Mouse (Mus musculus) ovary, postnatal 14 days (tissue): Measurements from ENCODE around the gene Nkg7.
A peak's percentile ranks its signal among the peaks of the same experiment; 100 is the strongest.

Source experiments
- DNase-seq: peaks from one replicate; pipeline ENCODE4 v3.0.0; 2022; ENCODE audit warnings: low spot score

The Nkg7 gene

DNA sequence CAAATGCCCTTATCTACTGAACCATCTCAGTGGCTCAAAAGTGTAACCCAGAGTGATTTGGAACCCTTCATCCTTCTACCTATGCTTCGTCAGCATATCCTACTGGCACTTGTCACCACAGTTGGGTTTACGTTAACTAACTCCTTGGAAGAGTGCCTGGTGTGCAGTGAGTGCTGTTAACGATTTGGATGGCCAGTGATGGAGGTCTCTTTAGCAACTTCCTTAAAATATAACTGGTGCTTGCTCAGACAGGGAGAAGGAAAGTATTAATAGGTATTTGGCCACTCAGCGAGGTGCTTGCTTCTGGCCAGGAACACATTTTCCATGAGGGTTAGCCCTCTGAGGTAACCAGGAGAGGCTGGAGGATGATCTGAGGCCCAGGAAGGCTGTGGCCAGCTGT is 10.9 kb downstream of the Nkg7 start:
- DNase-seq: no peak

GRCm38 (mm10) chr7:43448246-43448645 is 11.4 kb downstream of the Nkg7 start:
- DNase-seq: no peak

DNA sequence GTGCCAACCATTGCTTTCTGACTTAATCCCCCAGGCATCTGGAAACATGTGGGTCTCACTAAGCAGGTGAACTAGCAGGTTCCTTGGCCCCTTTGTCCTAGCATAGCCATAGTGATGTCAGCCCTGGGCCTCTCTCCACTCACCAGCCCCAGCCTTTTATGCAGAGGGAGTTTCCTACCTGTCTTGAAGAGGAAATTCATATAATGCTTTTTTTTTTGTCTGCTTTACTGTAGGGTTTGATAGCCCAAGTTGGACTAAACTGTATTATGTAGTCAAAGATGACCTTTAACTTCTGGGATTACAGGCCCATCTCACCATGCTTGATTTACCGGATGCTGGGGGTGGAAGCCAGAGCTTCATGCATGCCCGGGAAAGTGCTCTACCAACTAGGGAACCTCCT is 12.9 kb downstream of the Nkg7 start:
- DNase-seq: no peak

- no peak for DNase-seq
Observed at GRCm38 (mm10) chr7:43451726-43452125, 14.9 kb downstream of the Nkg7 start.

- DNase-seq: no peak
Observed at GRCm38 (mm10) chr7:43452609-43453008, 15.7 kb downstream of the Nkg7 start.

GRCm38 (mm10) chr7:43453599-43454355 is 16.9 kb downstream of the Nkg7 start:
- no peak for DNase-seq

- DNase-seq: no peak
Observed at GRCm38 (mm10) chr7:43454371-43454770, 17.5 kb downstream of the Nkg7 start.

- DNase-seq: no peak
Observed at GRCm38 (mm10) chr7:43462851-43463250, 26.0 kb downstream of the Nkg7 start, which contains the start of gene Vsig10l. Gene Vsig10l (plus strand): TSS chr7:43463151.

DNA sequence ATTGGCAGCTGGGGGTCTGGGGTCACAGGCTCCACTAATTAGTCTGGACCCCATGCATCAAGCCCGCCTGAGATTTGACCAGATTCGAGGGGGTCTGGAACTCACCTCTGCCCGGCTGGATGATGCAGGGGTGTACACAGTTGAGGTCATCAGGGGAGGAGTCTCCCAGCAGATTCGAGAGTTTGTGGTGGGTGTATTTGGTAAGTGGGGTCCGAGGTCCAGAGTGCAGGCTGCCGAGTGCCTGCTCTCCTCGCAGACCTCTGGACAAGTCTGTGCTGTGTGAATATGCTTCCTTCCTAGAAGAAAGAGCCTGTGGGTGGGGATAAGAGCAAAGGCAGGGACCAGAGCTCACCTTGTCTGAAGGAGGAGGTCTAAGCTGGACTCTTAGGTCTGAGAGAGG is 27.1 kb downstream of the Nkg7 start:
- no peak for DNase-seq

- DNase-seq: no peak
Observed at GRCm38 (mm10) chr7:43464864-43465343, 28.0 kb downstream of the Nkg7 start.

DNA sequence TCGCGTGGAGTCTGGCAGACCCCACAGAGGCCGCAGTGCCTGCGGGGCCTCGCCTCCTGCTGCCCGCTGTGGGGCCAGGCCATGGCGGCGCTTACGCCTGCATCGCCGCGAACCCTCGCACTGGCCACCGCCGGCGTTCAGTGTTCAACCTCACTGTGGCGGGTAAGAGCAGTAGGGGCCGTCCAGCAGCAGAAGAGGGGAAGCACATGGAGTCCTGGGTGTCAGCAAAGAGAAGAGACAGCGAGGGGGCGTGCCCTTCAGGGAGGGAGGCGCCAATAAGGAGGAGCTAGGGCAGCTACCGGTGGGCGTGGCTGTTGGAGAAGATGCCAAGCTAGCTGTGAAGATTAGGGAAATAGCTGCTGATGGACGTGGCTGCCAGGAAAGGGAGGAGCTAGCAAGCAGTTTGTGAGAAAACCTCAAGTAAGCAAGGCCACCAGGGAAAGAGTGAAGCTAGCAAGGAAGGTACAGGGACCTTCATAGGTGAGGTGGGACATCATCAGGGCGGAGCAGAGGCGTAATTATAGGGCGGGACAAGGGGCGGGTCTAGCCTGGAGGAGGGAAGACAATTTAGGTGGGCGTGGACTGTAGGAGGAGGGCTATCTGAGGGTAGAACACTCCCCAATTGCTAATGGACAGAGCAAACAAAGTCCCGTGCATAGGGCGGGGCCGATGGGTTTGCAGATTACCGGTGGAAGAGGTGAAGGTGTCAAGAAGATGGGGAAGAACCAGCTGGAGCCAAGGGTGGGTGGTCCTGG is 28.6 kb downstream of the Nkg7 start:
- DNase-seq: peak; percentile 84

DNA sequence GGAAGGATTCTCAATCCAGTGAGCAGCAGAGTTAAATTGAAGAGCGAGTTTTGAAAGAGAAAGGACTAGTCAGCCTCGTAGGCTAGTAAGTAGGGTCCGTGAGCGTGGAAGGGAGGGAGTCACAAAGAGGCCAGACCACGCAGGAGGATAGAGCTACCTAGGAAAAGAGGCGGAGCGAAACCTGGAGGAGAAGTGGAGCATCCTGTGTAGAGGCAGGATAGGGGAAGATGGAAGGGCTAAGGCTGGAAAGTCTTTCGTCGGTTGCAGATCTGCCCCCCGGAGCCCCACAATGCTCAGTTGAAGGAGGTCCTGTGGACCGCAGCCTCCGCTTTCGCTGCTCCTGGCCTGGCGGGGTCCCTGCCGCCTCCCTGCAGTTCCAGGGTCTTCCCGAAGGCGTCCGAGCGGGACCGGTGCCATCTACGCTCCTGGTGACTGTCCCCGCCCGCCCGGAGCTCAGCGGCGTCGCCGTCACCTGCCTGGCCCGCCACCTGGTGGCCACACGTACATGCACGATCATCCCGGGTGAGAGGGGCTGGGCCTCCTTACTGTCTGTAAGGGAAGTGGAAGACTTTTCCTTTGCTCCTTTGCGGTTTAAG is 29.3 kb downstream of the Nkg7 start:
- DNase-seq: peak; percentile 75

- DNase-seq: no peak
Observed at GRCm38 (mm10) chr7:43470373-43470772, 33.5 kb downstream of the Nkg7 start.

DNA sequence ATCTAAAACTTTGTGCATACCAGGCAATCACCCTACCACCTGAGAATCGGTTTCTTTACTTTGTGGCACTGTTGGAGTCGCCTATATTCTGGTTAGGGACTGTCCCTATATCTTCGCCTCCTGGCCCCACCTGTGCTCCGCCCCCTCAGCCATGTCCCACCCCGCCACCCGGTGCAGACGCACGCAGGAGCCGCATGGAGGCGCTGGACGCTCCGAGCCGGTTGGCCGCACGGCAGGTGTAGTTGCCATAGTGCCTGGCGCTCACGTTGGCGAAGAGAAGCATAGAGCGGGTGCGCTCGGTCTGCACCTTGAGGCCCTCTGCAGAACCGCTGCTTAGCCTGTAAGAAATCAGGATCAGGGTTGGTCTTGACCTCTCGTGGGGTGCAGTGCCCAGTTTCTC is 38.8 kb downstream of the Nkg7 start:
- no peak for DNase-seq

- no peak for DNase-seq
Observed at GRCm38 (mm10) chr7:43476376-43476775, 39.5 kb downstream of the Nkg7 start.

GRCm38 (mm10) chr7:43481191-43481590 is 44.3 kb downstream of the Nkg7 start:
- no peak for DNase-seq

DNA sequence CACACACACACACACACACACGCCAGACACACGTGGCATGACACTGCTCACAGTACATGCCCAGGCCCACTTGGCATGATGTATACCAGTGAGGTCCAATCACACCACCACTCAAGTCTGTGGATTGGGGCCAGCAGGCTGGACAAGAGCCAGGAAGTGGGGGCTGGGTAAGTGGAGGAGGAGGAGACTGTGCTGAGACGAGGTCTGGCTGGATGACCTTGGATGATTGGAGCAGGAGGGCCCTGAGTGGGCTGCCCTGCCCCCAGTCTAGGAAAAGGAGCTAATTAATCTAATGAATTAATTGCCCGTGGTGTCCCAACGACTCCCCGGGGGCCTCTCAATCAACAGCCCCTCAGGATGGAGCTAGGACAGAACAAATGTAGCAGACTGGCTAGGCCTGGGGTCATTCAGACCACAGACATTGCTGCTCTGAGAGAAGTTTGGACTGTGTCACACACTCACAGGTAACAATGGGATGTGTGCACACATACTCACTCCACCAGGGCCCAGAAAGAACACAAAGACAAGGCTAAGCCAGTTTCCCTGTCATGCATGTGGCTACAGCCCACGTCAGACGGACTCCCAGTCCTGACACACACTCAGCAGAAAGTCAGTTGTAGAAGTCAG is 45.3 kb downstream of the Nkg7 start:
- no peak for DNase-seq

DNA sequence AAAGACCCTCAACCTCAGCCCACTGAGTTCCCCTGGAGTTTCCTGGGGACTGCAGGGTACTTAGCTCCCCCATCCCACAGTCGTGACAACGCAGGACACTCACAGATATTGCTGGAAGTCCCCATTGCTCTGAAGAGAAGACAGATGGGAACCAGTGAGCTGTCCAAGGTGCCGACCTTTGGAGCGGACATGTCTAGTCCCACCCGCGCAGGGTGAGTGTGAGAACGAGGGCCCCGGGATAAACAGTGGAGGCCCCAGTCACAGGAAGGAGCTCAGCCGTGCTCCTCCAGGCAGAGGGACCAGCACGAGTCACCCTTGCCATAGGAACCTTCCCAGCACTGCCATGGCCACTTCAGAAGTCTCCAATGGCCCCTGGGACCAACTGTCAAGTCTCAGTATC is 46.4 kb downstream of the Nkg7 start:
- no peak for DNase-seq
